ENCODE assay signal across 8 mouse cellular contexts in the genomic region with DNA sequence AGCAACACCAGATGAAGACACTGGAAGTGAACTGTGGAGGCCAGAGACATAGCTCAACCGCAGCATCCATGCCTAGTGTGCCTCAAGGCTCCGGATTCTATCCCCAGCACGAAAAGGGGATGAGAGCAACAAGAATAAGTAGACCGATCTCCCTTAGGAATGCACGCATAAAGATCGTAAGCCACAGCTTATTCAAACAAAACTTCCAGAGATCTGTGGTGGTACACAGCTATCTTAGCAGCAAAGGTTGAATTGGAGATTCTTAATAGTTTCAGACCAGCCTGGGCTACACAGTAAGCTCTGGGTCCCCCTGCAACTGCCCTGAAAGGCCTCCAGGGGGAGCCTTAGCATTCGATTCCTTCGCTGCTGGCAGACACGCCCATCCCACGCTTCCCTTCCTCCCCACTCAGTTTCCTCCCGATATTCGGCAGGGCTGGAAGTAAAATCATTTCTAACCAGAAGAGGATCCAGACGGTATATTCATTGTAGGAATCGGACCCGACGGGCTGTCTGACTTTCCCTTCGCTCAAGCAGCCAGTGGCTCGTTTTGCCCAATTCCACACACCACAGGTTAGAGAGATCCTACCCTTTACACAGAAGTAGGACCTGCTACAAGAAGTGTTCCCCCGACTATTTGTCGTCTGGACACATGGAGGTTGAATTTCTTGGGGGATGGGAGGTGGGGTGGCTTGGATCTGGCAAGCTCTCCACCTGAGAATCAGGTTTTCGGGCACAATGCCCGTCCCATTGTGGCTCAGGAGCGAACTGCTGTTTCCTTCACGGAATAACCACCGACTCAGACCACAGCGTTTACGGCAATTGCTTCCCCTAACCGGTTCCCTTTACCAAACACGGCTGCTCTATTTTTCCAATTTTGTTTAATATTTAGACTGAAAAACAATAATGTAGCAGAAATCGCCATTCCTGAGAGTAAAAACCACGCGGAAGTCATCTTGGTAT. TPM values are rescaled to one million over a fixed set of nuclear protein-coding genes. Genes with fewer than 3 reads are reported as not detected.
A peak's percentile ranks its signal among the peaks of the same experiment; 100 is the strongest.
DNase-seq lines count a peak whose midpoint lies in the region; ATAC-seq and TF ChIP-seq lines count a peak whose summit lies in the region.

No protein-coding gene starts in this region.

- H3K4me3 ChIP-seq in embryonic fibroblast, embryonic 13.5 days (ENCODE audit: insufficient read depth, low read length), result peak overlapping the region; percentile 32
- H3K4me3 ChIP-seq in heart, embryonic 11.5 days (ENCODE audit: low read depth, low read length), result peak overlapping the region; percentile 41
- H3K4me3 ChIP-seq in kidney, embryonic 15.5 days (replicated peaks), result peak overlapping the region; percentile 44

- TF ChIP-seq POLR2A in embryonic fibroblast, embryonic 13.5 days (IDR thresholded peaks at IDR 0.05; ENCODE audit: low read depth, low read length), result no peak

- H3K36me3 ChIP-seq in heart, embryonic 11.5 days (ENCODE audit: control insufficient read depth, insufficient read depth, low read length), result no peaks in the 10 kb centered on the region
- H3K36me3 ChIP-seq in kidney, embryonic 15.5 days, result no peaks in the 10 kb centered on the region

- H3K9ac ChIP-seq in heart, embryonic 11.5 days (ENCODE audit: low read depth, low read length), result peak overlapping the region; percentile 55; the same call in 1 of the 2 replicates
- H3K9ac ChIP-seq in kidney, embryonic 15.5 days, result peak overlapping the region; percentile 2; the same call in 1 of the 2 replicates

- H3K9me3 ChIP-seq in heart, embryonic 11.5 days (replicated peaks; ENCODE audit: control insufficient read depth, low read length), result no peaks in the 10 kb centered on the region
- no peaks in the 10 kb centered on the region for H3K9me3 ChIP-seq in kidney, embryonic 15.5 days (replicated peaks)

- peak; percentile 74 for DNase-seq in CD4-positive helper T cell, adult 2 months (ENCODE audit: low read depth, low spot score)
- DNase-seq in brain, adult 2 months (ENCODE audit: low read depth, low spot score), result peak; percentile 84
- DNase-seq in liver, result peak; percentile 65
- peak; percentile 20 to 36 for DNase-seq in monocyte, adult 2 months (ENCODE audit: low read depth in 1 of 2, low spot score in 2 of 2)
- DNase-seq in spleen, postnatal 14 days (ENCODE audit: low spot score in 2 of 2), result peak; percentile 34 to 51

- peak overlapping the region; percentile 75 for H3K4me2 ChIP-seq in heart, embryonic 11.5 days
- peak overlapping the region; percentile 76 for H3K4me2 ChIP-seq in kidney, embryonic 15.5 days

- H3K4me1 ChIP-seq in embryonic fibroblast, embryonic 13.5 days (ENCODE audit: control insufficient read depth, insufficient read depth, low read length), result no peaks in the 10 kb centered on the region
- no peaks in the 10 kb centered on the region for H3K4me1 ChIP-seq in heart, embryonic 11.5 days (ENCODE audit: control insufficient read depth, insufficient read depth, low read length)
- peaks cover 7% of the 10 kb centered on the region for H3K4me1 ChIP-seq in kidney, embryonic 15.5 days

- no peak for ATAC-seq in heart, embryonic 11.5 days (replicated peaks; ENCODE audit: insufficient number of reproducible peaks, low FRiP score, low TSS enrichment)
- ATAC-seq in kidney, embryonic 15.5 days (replicated peaks; ENCODE audit: low FRiP score), result peak; percentile 49; the same call in 1 of the 2 replicates

- WGBS in heart, embryonic 11.5 days (ENCODE audit: insufficient replicate concordance), result 18% methylated on average over 32 of the region's 32 CpGs
- 14% methylated on average over 32 of the region's 32 CpGs for WGBS in kidney, embryonic 15.5 days

- H3K27ac ChIP-seq in embryonic fibroblast, embryonic 13.5 days (ENCODE audit: insufficient read depth, low read length), result no peak overlapping the region
- no peak overlapping the region for H3K27ac ChIP-seq in heart, embryonic 11.5 days (ENCODE audit: low read depth, low read length)
- H3K27ac ChIP-seq in kidney, embryonic 15.5 days, result no peak overlapping the region

- peaks cover 50% of the 10 kb centered on the region for H3K27me3 ChIP-seq in heart, embryonic 11.5 days (ENCODE audit: control insufficient read depth, insufficient read depth, low read length)
- peaks cover 87% of the 10 kb centered on the region for H3K27me3 ChIP-seq in kidney, embryonic 15.5 days

- TF ChIP-seq CTCF in embryonic fibroblast, embryonic 13.5 days (IDR thresholded peaks at IDR 0.05; ENCODE audit: borderline replicate concordance, insufficient read depth, low read length), result peak; percentile 71

RNA-seq across cellular contexts. Expression of a gene that starts 41.0 kb away (rescaled TPM):
- not detected in 2 replicates for polyA plus RNA-seq in embryonic fibroblast, embryonic 13.5 days (2011; ENCODE audit: insufficient read length, low read depth, missing spikeins)
- not detected in 2 replicates for polyA plus RNA-seq in heart, embryonic 11.5 days (2014; fragmentation: Nextera tagmentation; extraction: Ambion mirVana)
- 0.26 and 0.48 TPM in 2 replicates for polyA plus RNA-seq in kidney, embryonic 15.5 days (2015; fragmentation: Nextera tagmentation; extraction: Ambion mirVana)

RNA-seq across cellular contexts. Expression of a gene that starts 46.7 kb away (rescaled TPM):
- polyA plus RNA-seq in embryonic fibroblast, embryonic 13.5 days (2011; ENCODE audit: insufficient read length, low read depth, missing spikeins), result 48.1 and 56.5 TPM in 2 replicates
- 134 and 158 TPM in 2 replicates for polyA plus RNA-seq in heart, embryonic 11.5 days (2014; fragmentation: Nextera tagmentation; extraction: Ambion mirVana)
- 57.8 and 59.0 TPM in 2 replicates for polyA plus RNA-seq in kidney, embryonic 15.5 days (2015; fragmentation: Nextera tagmentation; extraction: Ambion mirVana)

Comparison
In these comparisons a context has a peak if more than half of its experiments do, and no peak if none do; other contexts are left out.
1. DNase-seq: peak in every context shown above with its lines; median percentile 84 in brain, adult 2 months; 74 in CD4-positive helper T cell, adult 2 months; 65 in liver; 42 in spleen, postnatal 14 days; 28 in monocyte, adult 2 months.